Mouse (Mus musculus): ENCODE data around the gene Kyat1. TPM values are rescaled to one million over a fixed set of nuclear protein-coding genes. Genes with fewer than 3 reads are reported as not detected.

The Kyat1 gene
- total RNA-seq, 1 experiment, result 5.2 TPM

- DNase-seq (ENCODE audit: low read depth, low spot score), result no peak
Observed at GRCm38 (mm10) chr2:30236426-30237198, 31.0 kb upstream of the Kyat1 start.

GRCm38 (mm10) chr2:30235593-30235992 is 29.9 kb upstream of the Kyat1 start:
- H3K4me3 ChIP-seq (ENCODE audit: insufficient read depth in 1 of 2, low read depth in 1 of 2, low read length in 2 of 2, poor library complexity in 1 of 2, severe bottlenecking in 1 of 2), result no peak overlapping the region
- H3K9me3 ChIP-seq (ENCODE audit: control insufficient read depth, insufficient read depth, low read depth, low read length), result peaks cover 3% of the 10 kb centered on the region; the same call in 1 of the 2 replicates
- TF ChIP-seq MAFK (IDR thresholded peaks at IDR 0.05; ENCODE audit: insufficient read depth, low read depth, low read length), result no peak
- TF ChIP-seq HCFC1 (IDR thresholded peaks at IDR 0.05; ENCODE audit: borderline replicate concordance, insufficient read depth, low read length), result no peak
- no peak for TF ChIP-seq ZC3H11A (IDR thresholded peaks at IDR 0.05; ENCODE audit: borderline replicate concordance, low read depth, low read length)
- no peak for TF ChIP-seq CHD2 (IDR thresholded peaks at IDR 0.05; ENCODE audit: low read depth, low read length)
- no peak for TF ChIP-seq ZNF384 (IDR thresholded peaks at IDR 0.05; ENCODE audit: low read depth, low read length)
- H3K27ac ChIP-seq (ENCODE audit: insufficient read depth, low read depth, low read length, poor library complexity, severe bottlenecking), result no peak overlapping the region
- no peaks in the 10 kb centered on the region for H3K36me3 ChIP-seq (ENCODE audit: control insufficient read depth, insufficient read depth, low read length, poor library complexity, severe bottlenecking)
- H3K9ac ChIP-seq (ENCODE audit: insufficient read depth, low read depth, low read length, poor library complexity, severe bottlenecking), result no peak overlapping the region
- H3K4me1 ChIP-seq (ENCODE audit: control insufficient read depth in 2 of 2, insufficient read depth in 2 of 2, low read length in 2 of 2, poor library complexity in 1 of 2), result peaks cover 0 to 5% of the 10 kb centered on the region in 2 experiments; a peak in 1 of 4 replicates
- in situ Hi-C loops (cut with MboI; ENCODE audit: low sequenced_read_pairs in 2 of 2, unreplicated experiment in 2 of 2), result no loop called here
- DNase-seq (ENCODE audit: low read depth, low spot score), result no peak

More at GRCm38 (mm10) chr2:30236426-30237198, 31.0 kb upstream of the Kyat1 start:
- in situ Hi-C loops (cut with MboI; ENCODE audit: low sequenced_read_pairs in 2 of 2, unreplicated experiment in 2 of 2), result no loop called here
- H3K4me1 ChIP-seq (ENCODE audit: control insufficient read depth in 2 of 2, insufficient read depth in 2 of 2, low read length in 2 of 2, poor library complexity in 1 of 2), result peaks cover 0 to 5% of the 10 kb centered on the region in 2 experiments; a peak in 1 of 4 replicates
- 0 out of 2 replicates have a peak, but pooled peaks cover 2% of the 10 kb centered on the region for H3K9me3 ChIP-seq (ENCODE audit: control insufficient read depth, insufficient read depth, low read depth, low read length)
- TF ChIP-seq CHD2 (IDR thresholded peaks at IDR 0.05; ENCODE audit: low read depth, low read length), result no peak
- no peak for TF ChIP-seq ZNF384 (IDR thresholded peaks at IDR 0.05; ENCODE audit: low read depth, low read length)
- no peak for TF ChIP-seq ZC3H11A (IDR thresholded peaks at IDR 0.05; ENCODE audit: borderline replicate concordance, low read depth, low read length)
- no peak for TF ChIP-seq MAFK (IDR thresholded peaks at IDR 0.05; ENCODE audit: insufficient read depth, low read depth, low read length)
- TF ChIP-seq HCFC1 (IDR thresholded peaks at IDR 0.05; ENCODE audit: borderline replicate concordance, insufficient read depth, low read length), result no peak
- peaks cover 6% of the 10 kb centered on the region; the same call in 1 of the 2 replicates for H3K36me3 ChIP-seq (ENCODE audit: control insufficient read depth, insufficient read depth, low read length, poor library complexity, severe bottlenecking)
- peak overlapping the region; percentile 48; the same call in 1 of the 2 replicates for H3K27ac ChIP-seq (ENCODE audit: insufficient read depth, low read depth, low read length, poor library complexity, severe bottlenecking)
- H3K9ac ChIP-seq (ENCODE audit: insufficient read depth, low read depth, low read length, poor library complexity, severe bottlenecking), result peak overlapping the region; percentile 92
- H3K4me3 ChIP-seq (ENCODE audit: insufficient read depth in 1 of 2, low read depth in 1 of 2, low read length in 2 of 2, poor library complexity in 1 of 2, severe bottlenecking in 1 of 2), result peak overlapping the region; percentile 84 to 90

GRCm38 (mm10) chr2:30216293-30216692 is 10.6 kb upstream of the Kyat1 start:
- Histone ChIP-seq H3K27ac (ENCODE audit: insufficient read depth, low read depth, low read length, poor library complexity, severe bottlenecking) (no peak overlapping the region), H3K4me1 (ENCODE audit: control insufficient read depth in 2 of 2, insufficient read depth in 2 of 2, low read length in 2 of 2, poor library complexity in 1 of 2) (peaks cover 0 to 4% of the 10 kb centered on the region in 2 experiments; a peak in 1 of 4 replicates), H3K9ac (ENCODE audit: insufficient read depth, low read depth, low read length, poor library complexity, severe bottlenecking) (no peak overlapping the region), H3K9me3 (ENCODE audit: control insufficient read depth, insufficient read depth, low read depth, low read length) (peaks cover 6% of the 10 kb centered on the region; the same call in 1 of the 2 replicates), H3K4me3 (ENCODE audit: insufficient read depth in 1 of 2, low read depth in 1 of 2, low read length in 2 of 2, poor library complexity in 1 of 2, severe bottlenecking in 1 of 2) (no peak overlapping the region), H3K36me3 (ENCODE audit: control insufficient read depth, insufficient read depth, low read length, poor library complexity, severe bottlenecking) (no peaks in the 10 kb centered on the region)
- in situ Hi-C loops (cut with MboI; ENCODE audit: low sequenced_read_pairs in 2 of 2, unreplicated experiment in 2 of 2), result no loop called here
- no peak for TF ChIP-seq ZNF384 (IDR thresholded peaks at IDR 0.05; ENCODE audit: low read depth, low read length)
- DNase-seq (ENCODE audit: low read depth, low spot score), result no peak

- no peak for DNase-seq (ENCODE audit: low read depth, low spot score)
- H3K4me3 ChIP-seq (ENCODE audit: insufficient read depth in 1 of 2, low read depth in 1 of 2, low read length in 2 of 2, poor library complexity in 1 of 2, severe bottlenecking in 1 of 2), result no peak overlapping the region
- H3K9me3 ChIP-seq (ENCODE audit: control insufficient read depth, insufficient read depth, low read depth, low read length), result peaks cover 6% of the 10 kb centered on the region; the same call in 1 of the 2 replicates
- TF ChIP-seq MAFK (IDR thresholded peaks at IDR 0.05; ENCODE audit: insufficient read depth, low read depth, low read length), result no peak
- TF ChIP-seq HCFC1 (IDR thresholded peaks at IDR 0.05; ENCODE audit: borderline replicate concordance, insufficient read depth, low read length), result no peak
- no peak for TF ChIP-seq ZC3H11A (IDR thresholded peaks at IDR 0.05; ENCODE audit: borderline replicate concordance, low read depth, low read length)
- no peak for TF ChIP-seq ZNF384 (IDR thresholded peaks at IDR 0.05; ENCODE audit: low read depth, low read length)
- no peak for TF ChIP-seq CHD2 (IDR thresholded peaks at IDR 0.05; ENCODE audit: low read depth, low read length)
- H3K36me3 ChIP-seq (ENCODE audit: control insufficient read depth, insufficient read depth, low read length, poor library complexity, severe bottlenecking), result no peaks in the 10 kb centered on the region
- in situ Hi-C loops (cut with MboI; ENCODE audit: low sequenced_read_pairs in 2 of 2, unreplicated experiment in 2 of 2), result no loop called here
- no peak overlapping the region for H3K9ac ChIP-seq (ENCODE audit: insufficient read depth, low read depth, low read length, poor library complexity, severe bottlenecking)
- no peak overlapping the region for H3K27ac ChIP-seq (ENCODE audit: insufficient read depth, low read depth, low read length, poor library complexity, severe bottlenecking)
- H3K4me1 ChIP-seq (ENCODE audit: control insufficient read depth in 2 of 2, insufficient read depth in 2 of 2, low read length in 2 of 2, poor library complexity in 1 of 2), result peaks cover under 1 to 6% of the 10 kb centered on the region in 2 experiments; a peak in 1 of 4 replicates
Observed at GRCm38 (mm10) chr2:30215493-30215892, 9.8 kb upstream of the Kyat1 start.
